20 mouse cellular contexts compared by ENCODE assay signal in genomic region chr5:124575467-124575866, GRCm38 (mm10).
"Had no signal": no experiment of that assay in that cellular context is flagged by ENCODE, and none has a peak within 500 bp of the region (broad histone marks: within the 10 kb centered on the region; RNA-seq: fewer than 3 reads in every experiment).

No protein-coding gene starts in this region.

- H3K27ac ChIP-seq: liver, embryonic 14.5 days; midbrain, embryonic 10.5 days; midbrain, embryonic 12.5 days; neural tube, embryonic 13.5 days; neural tube, embryonic 15.5 days; stomach, embryonic 15.5 days had no signal

- DNase-seq: lung, adult 18-20 months; lung, embryonic 14.5 days; lung, postnatal 14 days; lung, postnatal 4 days; midbrain, embryonic 14.5 days; retina, postnatal 1 day; right cerebral cortex, adult 18-20 months; right cerebral cortex, postnatal 25 days; right cerebral cortex, postnatal 4 days; thymus, adult 18-20 months; thymus, postnatal 14 days; thymus, postnatal 36 days had no signal

- H3K9me3 ChIP-seq: midbrain, embryonic 10.5 days; midbrain, embryonic 12.5 days; neural tube, embryonic 13.5 days; neural tube, embryonic 15.5 days; stomach, embryonic 15.5 days had no signal

- H3K4me3 ChIP-seq: midbrain, embryonic 10.5 days; midbrain, embryonic 12.5 days; myocyte; neural tube, embryonic 13.5 days; neural tube, embryonic 15.5 days; stomach, embryonic 15.5 days had no signal

- H3K9ac ChIP-seq: liver, embryonic 14.5 days; lung, embryonic 14.5 days; midbrain, embryonic 12.5 days; neural tube, embryonic 13.5 days; neural tube, embryonic 15.5 days; stomach, embryonic 15.5 days had no signal

- H3K27me3 ChIP-seq: midbrain, embryonic 12.5 days; neural tube, embryonic 13.5 days; neural tube, embryonic 15.5 days; stomach, embryonic 15.5 days had no signal

- H3K4me2 ChIP-seq: lung, embryonic 14.5 days; midbrain, embryonic 12.5 days; neural tube, embryonic 13.5 days; neural tube, embryonic 15.5 days; stomach, embryonic 15.5 days had no signal

- ATAC-seq: midbrain, embryonic 16.5 days had no signal
